Mouse (Mus musculus) heart, adult 9 months (tissue): ENCODE data around the gene S100a5.

Experiments used
- DNase-seq, 2 experiments: peaks; one replicate each; pipeline ENCODE4 v3.0.0; 2022; ENCODE audit warnings: low spot score in 2 of 2

The S100a5 gene

GRCm38 (mm10) chr3:90608223-90608622 is at the start of gene S100a5:
Gene S100a5, plus strand, starts transcription at chr3:90608523.
- no peak for DNase-seq

GRCm38 (mm10) chr3:90560008-90560628 is 48.2 kb upstream of the S100a5 start, which contains the start of gene S100a3:
Gene S100a3, plus strand, starts transcription at chr3:90560578.
- no peak for DNase-seq

- DNase-seq: peak; percentile 40 to 42
These were observed 33.6 kb upstream of the S100a5 start for GRCm38 (mm10) chr3:90574691-90575090.

DNA sequence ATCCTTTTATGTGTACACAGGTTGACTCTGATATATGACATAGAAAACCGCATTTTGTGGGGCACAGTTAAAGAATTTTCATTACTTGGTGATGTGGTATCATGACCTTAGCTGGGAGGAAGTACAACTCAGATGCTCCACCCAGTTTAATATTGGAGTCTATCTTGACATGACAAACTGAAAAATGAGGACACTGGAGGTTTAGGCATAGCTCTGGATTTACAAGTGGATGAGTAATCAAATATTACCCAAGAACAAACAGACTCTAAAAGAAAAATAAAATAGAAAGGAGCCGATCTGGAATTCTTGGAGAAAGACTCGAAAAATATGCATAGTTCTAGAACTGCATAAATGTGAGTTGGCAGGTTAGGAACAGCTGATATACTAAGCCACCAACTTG is 33.0 kb upstream of the S100a5 start:
- DNase-seq: no peak

GRCm38 (mm10) chr3:90576351-90577001 is 31.8 kb upstream of the S100a5 start:
- no peak for DNase-seq

GRCm38 (mm10) chr3:90579433-90579832 is 28.9 kb upstream of the S100a5 start:
- no peak for DNase-seq

DNA sequence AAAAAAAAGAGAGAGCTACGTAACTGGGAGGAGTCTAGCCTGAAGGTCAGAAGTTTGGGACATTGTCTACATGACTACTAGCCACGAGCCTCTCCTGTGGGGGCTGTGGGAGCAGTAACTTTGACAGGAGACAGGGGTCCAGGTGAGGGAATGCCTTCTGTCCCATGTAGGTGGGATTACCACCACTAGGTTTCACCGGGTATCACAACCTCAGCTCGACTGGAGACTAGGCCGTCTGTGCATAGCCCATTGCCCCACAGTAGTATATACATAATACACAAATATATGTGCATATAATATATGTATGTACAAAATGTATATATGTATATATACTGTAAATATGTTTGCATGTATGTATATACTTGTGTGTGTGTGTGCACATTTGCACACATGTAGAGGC is 27.2 kb upstream of the S100a5 start:
- DNase-seq: no peak

DNA sequence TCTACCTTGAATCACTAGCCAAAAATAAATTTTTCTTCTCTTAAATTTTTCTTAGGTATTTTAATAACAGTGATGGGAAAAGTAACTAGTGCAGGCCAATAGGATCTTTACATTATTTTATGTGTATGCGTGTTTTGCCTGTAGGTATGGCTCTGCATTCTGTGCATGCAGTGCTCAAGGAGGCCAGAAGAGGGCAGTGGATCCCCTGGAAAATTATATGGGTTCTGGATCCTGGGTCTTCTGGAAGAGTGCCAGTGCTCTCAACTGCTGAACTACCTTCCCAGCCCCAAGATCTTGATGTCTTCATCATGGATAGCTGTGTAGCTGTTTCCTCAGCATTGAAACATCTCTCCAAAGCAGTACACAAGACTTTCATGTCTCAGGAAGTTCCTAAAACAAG is 26.2 kb upstream of the S100a5 start:
- DNase-seq: no peak

DNA sequence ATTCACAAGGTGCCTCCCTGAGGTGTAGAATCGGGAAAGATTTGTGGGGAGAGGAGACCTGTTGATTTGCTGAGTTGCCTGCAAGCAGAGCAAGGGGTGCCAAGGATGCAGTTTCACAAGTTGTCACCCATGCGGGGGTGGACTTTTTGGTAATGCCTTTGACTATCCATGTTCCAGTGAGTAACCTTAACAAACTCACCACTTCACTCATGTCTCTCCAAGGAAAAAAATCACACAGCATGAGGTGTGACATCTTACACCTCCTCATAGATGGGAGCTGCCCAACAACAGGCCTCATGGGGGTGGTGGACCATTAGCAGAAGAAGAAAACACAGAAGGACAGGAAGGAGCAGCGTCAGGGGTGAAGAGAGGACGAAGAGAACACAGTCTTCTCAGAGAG is 25.8 kb upstream of the S100a5 start:
- no peak for DNase-seq

DNA sequence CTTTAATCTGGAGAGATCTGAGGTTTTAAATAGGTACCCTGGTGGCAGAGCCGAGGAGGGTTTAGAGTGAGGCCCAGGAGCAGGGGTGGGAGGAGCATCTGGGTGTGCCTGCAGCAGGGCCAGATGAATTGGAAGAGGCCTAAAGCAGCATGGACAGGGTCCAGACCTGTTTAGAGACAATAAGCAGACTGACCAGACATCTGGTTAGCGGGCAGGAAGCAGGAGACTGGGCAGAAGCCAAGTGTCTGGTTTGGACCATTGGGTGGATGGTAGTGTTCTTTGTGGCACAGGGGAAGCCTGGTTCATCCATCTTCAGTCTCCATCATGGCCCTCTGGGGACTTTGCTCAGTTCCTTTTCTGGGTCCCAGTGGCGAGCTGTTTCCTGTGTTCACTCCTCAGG is 24.4 kb upstream of the S100a5 start:
- peak; percentile 48 to 74 for DNase-seq

DNA sequence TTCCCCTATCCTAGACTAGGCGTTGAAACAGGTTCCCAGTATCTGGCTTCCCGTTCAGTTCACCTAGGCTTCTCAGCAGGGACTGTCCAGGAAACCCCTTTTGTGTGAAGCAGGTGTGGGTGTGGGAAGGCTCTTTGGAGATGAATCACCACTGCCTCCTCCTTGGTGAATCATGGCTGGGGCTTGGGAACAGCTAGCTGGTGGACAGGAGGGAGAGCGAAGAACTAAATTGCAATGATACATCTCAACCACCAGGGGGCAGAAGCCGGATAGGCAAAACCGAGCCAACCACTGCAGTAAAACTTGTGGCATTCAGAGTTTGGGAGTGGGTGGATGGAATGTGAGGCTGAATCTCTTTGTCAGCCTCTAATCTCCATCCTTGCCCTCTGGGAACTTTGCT is 22.7 kb upstream of the S100a5 start:
- DNase-seq: peak; percentile 64 to 77

GRCm38 (mm10) chr3:90586016-90586643 is 22.2 kb upstream of the S100a5 start:
- DNase-seq: no peak

DNA sequence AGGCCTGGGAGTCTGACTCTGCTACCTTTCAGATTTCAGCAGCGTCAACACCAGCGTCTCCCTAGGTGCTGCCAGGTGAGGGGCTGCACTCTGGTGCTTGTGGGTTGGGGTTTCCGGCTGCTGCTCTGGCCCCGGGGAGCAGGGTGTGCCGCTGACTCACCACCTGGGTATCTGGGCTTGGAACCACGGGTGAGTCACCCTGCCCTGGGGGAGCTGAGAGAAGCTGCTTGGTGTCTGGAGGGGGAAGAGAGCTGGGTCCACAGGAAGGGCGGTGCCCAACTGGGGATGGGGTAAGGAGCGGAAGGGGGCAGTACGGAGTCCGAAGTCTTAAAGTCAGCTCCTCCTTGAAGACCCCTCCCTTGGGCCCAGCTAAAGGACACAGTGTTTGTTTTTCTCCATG is 21.4 kb upstream of the S100a5 start:
- peak; percentile 84 to 88 for DNase-seq

- peak; percentile 48 to 62 for DNase-seq
These were observed 20.8 kb upstream of the S100a5 start for GRCm38 (mm10) chr3:90587361-90588101.

- no peak for DNase-seq
These were observed 18.9 kb upstream of the S100a5 start for GRCm38 (mm10) chr3:90589390-90589789.

- DNase-seq: no peak
These were observed 18.4 kb upstream of the S100a5 start, which contains the start of gene S100a2 for GRCm38 (mm10) chr3:90589947-90590346. Gene S100a2, plus strand, starts transcription at chr3:90590247.

DNA sequence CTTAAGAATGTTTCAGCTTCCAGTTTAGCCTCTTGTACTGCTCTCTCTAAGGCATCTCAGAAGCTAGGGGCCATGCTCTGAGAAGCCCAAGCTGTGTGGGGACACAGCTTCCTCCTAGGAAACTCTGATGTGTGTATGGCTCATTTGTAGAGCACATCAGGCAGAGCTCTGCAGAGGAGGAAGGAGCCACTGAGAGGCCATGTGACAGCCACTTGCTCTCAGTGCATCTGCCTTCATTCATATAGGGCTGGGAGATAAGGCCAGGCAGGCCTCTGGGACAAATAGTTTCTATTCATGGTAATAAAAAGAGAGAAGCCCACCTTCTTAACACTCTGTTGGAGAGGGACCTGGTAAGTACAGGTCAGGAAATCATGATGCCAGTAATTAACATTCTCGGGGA is 13.9 kb upstream of the S100a5 start:
- no peak for DNase-seq

DNA sequence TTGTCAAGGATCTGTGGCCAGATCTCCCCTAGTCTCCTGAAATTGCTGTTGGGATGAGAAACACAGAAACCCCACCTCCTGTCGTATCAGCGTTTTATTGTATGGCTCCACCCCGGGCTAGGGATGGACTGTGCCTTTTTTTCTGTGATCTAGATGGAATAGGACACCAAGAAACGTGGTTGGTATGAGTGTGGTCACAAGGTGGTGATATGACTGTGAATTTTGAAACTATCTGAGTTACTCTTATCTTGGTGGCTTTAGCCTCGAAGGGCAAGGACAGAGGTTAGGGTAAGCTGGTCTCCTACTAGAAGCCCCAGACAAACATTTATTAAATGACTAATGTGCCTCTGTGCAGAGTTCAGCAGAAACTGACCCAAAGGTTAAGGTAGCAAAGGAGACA is 12.8 kb upstream of the S100a5 start:
- DNase-seq: no peak

GRCm38 (mm10) chr3:90596810-90597209 is 11.5 kb upstream of the S100a5 start:
- DNase-seq: no peak

GRCm38 (mm10) chr3:90597736-90598135 is 10.6 kb upstream of the S100a5 start:
- no peak for DNase-seq

- DNase-seq: no peak
These were observed 10.1 kb upstream of the S100a5 start for GRCm38 (mm10) chr3:90598212-90598611.

DNA sequence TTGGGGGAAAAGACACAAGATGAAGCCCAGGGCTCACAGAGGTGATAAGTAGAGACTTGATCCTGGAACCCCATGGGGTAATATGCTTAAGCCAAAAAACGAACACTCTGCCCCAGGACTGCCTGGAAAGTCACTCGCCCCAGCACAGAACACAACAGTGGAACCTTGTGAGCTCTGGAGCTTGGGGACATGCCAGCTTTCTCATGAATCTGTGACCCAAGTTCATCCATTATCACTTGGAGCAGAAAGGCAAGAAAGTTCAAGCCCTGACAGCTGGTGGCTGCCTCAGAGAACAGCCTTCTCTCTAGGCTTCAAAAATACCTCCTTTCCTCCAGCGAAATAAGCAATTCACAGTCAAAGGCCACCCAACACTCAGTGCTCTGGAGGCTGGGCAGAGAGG is 8.9 kb upstream of the S100a5 start:
- DNase-seq: peak; percentile 56 to 66
